Mouse (Mus musculus): ENCODE results near the gene Bbip1. TPM values are rescaled to one million over a fixed set of nuclear protein-coding genes. Genes with fewer than 3 reads are reported as not detected.
"Not testable (repeated sequence)": the region's sequence is repeated elsewhere in the genome, so short reads cannot be mapped to it uniquely, and the experiment has no call there.

The Bbip1 gene
- polyA plus RNA-seq, 1 experiment from 2014 or later, result 75.7 TPM

DNA sequence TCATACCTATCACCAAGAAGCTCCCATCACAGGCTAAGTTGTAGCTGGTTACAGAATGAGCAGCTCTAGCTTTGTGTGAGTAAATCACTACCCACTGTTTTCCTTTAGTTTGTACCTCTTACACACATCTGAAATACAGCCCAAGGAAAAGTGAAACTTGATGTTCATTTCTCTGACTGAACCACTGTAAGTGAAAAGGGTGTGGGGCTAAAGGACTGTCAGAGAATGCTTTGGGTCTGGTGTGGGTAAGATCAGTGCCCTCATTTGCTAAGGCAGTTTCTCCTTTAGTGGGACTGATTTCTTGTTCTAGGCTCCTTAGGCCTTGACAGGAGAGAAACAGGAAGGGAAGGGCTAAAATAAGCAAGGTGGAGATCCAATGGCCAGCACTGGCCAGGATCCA is 10.4 kb downstream of the Bbip1 start:
- ATAC-seq, result no peak
- TF ChIP-seq CTCF (IDR thresholded peaks at IDR 0.05; ENCODE audit: low read depth), result no peak
- no peak overlapping the region for H3K4me2 ChIP-seq (replicated peaks; ENCODE audit: low read depth)
- H3K36me3 ChIP-seq (ENCODE audit: control insufficient read depth, insufficient read depth), result peaks cover 29% of the 10 kb centered on the region; the same call in 1 of the 2 replicates
- H3K27me3 ChIP-seq (replicated peaks; ENCODE audit: control insufficient read depth, insufficient read depth, low read length), result no peaks in the 10 kb centered on the region
- H3K27ac ChIP-seq (ENCODE audit: low read depth, low read length), result no peak overlapping the region
- H3K4me1 ChIP-seq (replicated peaks; ENCODE audit: control insufficient read depth, insufficient read depth, low read length), result no peaks in the 10 kb centered on the region
- H3K4me3 ChIP-seq (ENCODE audit: low read depth, low read length), result no peak overlapping the region
- no peak overlapping the region for H3K9ac ChIP-seq (ENCODE audit: low read depth, low read length)
- no peaks in the 10 kb centered on the region for H3K9me3 ChIP-seq (ENCODE audit: control insufficient read depth)

DNA sequence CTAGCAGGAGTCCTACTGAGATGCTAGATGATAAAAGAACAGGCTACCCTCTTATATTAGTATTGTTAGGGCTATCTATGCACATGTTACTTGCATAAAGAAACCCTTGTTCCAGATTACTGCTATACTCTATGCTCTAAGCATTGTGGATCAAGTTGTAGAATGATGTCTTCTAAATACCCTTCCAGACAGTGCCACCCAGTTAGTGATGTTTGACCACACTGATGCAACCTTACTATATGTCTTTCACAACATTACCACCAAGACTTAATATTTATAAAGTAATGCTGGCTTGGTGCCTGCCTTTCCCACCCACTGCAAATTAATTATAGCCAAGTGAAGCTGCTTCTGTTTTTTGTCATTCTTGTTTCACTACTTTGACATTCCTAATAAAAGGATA is 11.4 kb downstream of the Bbip1 start:
- H3K4me1 ChIP-seq (replicated peaks; ENCODE audit: control insufficient read depth, insufficient read depth, low read length), result no peaks in the 10 kb centered on the region
- no peak overlapping the region for H3K4me2 ChIP-seq (replicated peaks; ENCODE audit: low read depth)
- ATAC-seq, result no peak
- H3K27me3 ChIP-seq (replicated peaks; ENCODE audit: control insufficient read depth, insufficient read depth, low read length), result no peaks in the 10 kb centered on the region
- H3K27ac ChIP-seq (ENCODE audit: low read depth, low read length), result no peak overlapping the region
- no peak for TF ChIP-seq CTCF (IDR thresholded peaks at IDR 0.05; ENCODE audit: low read depth)
- peaks cover 34% of the 10 kb centered on the region for H3K36me3 ChIP-seq (ENCODE audit: control insufficient read depth, insufficient read depth)
- no peak overlapping the region for H3K4me3 ChIP-seq (ENCODE audit: low read depth, low read length)
- no peak overlapping the region for H3K9ac ChIP-seq (ENCODE audit: low read depth, low read length)
- H3K9me3 ChIP-seq (ENCODE audit: control insufficient read depth), result no peaks in the 10 kb centered on the region

DNA sequence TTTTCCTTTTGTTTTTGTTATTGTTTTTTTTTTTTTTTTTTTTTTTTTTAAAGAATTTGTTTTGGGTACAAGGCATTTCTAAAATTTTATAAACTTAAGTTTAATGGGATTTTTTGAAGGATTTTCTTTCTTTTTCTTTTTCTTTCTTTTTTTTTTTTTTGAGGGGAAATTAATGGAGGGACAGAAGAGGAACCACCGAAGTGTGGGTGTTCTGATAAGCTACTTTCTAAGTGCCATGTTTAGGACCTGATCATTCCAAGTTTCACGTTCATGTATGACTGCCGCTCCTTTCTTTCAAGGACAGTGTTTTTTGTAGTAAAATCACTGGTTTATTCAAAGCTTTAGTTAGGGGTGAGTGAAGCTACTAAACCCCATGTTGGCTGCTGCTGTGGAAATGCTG is 15.2 kb downstream of the Bbip1 start:
- no peak for ATAC-seq

DNA sequence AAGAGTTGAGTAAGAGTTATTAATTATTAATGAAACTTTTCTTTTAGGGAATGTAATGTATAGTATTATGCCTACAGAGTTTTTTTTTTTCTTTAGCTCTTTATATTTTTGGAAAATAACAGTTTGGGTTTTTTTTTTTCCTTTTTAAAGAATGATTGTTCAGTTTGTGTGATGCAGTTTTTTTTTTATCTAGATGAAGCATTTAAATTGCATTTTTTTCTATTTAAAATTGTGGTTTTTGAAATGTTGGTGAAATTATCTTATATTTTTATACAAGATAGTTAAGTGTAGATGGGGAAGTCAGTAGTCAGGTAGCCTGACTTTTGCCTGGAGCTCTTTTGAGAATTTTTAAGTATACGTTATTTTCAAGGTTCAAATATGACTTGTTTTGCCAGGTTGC is 17.7 kb downstream of the Bbip1 start:
- peaks cover 62% of the 10 kb centered on the region for H3K36me3 ChIP-seq (ENCODE audit: control insufficient read depth, insufficient read depth)
- TF ChIP-seq CTCF (IDR thresholded peaks at IDR 0.05; ENCODE audit: low read depth), result no peak
- H3K9me3 ChIP-seq (ENCODE audit: control insufficient read depth), result no peaks in the 10 kb centered on the region
- no peaks in the 10 kb centered on the region for H3K27me3 ChIP-seq (replicated peaks; ENCODE audit: control insufficient read depth, insufficient read depth, low read length)
- no peaks in the 10 kb centered on the region for H3K4me1 ChIP-seq (replicated peaks; ENCODE audit: control insufficient read depth, insufficient read depth, low read length)
- no peak overlapping the region for H3K27ac ChIP-seq (ENCODE audit: low read depth, low read length)
- no peak overlapping the region for H3K4me2 ChIP-seq (replicated peaks; ENCODE audit: low read depth)
- 86% methylated on average over 1 of the region's 1 CpGs for WGBS
- ATAC-seq, result no peak
- no peak overlapping the region for H3K4me3 ChIP-seq (ENCODE audit: low read depth, low read length)
- no peak overlapping the region for H3K9ac ChIP-seq (ENCODE audit: low read depth, low read length)

More for the DNA sequence above, 15.2 kb downstream of the Bbip1 start:
- Histone ChIP-seq H3K36me3 (ENCODE audit: control insufficient read depth, insufficient read depth) (peaks cover 49% of the 10 kb centered on the region), H3K9ac (ENCODE audit: low read depth, low read length) (no peak overlapping the region), H3K9me3 (ENCODE audit: control insufficient read depth) (no peaks in the 10 kb centered on the region), H3K4me2 (replicated peaks; ENCODE audit: low read depth) (no peak overlapping the region), H3K4me1 (replicated peaks; ENCODE audit: control insufficient read depth, insufficient read depth, low read length) (no peaks in the 10 kb centered on the region), H3K4me3 (ENCODE audit: low read depth, low read length) (no peak overlapping the region), H3K27ac (ENCODE audit: low read depth, low read length) (no peak overlapping the region), H3K27me3 (replicated peaks; ENCODE audit: control insufficient read depth, insufficient read depth, low read length) (no peaks in the 10 kb centered on the region)
- WGBS, result 86% methylated on average over 3 of the region's 3 CpGs
- no peak for TF ChIP-seq CTCF (IDR thresholded peaks at IDR 0.05; ENCODE audit: low read depth)

DNA sequence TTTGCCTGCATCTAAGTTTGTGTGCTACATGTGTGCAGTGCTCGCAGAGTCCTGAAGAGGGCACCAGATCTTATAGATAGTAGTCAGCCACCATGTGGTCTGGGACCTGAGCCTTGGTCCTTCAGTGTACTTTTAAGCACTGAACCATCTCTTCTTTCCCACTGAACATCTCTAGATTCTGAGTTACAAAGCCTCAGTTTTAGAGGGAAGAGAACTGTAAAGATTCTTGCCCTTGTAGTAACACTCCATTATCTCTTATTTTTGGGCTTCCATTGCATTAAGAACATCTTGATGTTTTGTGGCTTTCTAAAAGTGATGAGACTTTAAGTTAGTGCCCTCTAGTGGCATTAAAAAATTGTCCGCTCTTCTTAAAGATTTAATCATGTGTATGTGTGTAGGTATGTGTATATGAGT is 19.1 kb downstream of the Bbip1 start:
- Histone ChIP-seq H3K27ac (ENCODE audit: low read depth, low read length) (no peak overlapping the region), H3K9me3 (ENCODE audit: control insufficient read depth) (no peaks in the 10 kb centered on the region), H3K4me1 (replicated peaks; ENCODE audit: control insufficient read depth, insufficient read depth, low read length) (no peaks in the 10 kb centered on the region), H3K4me3 (ENCODE audit: low read depth, low read length) (no peak overlapping the region), H3K4me2 (replicated peaks; ENCODE audit: low read depth) (no peak overlapping the region), H3K9ac (ENCODE audit: low read depth, low read length) (no peak overlapping the region), H3K27me3 (replicated peaks; ENCODE audit: control insufficient read depth, insufficient read depth, low read length) (no peaks in the 10 kb centered on the region), H3K36me3 (ENCODE audit: control insufficient read depth, insufficient read depth) (peaks cover 60% of the 10 kb centered on the region)
- peak; percentile 57 for TF ChIP-seq CTCF (IDR thresholded peaks at IDR 0.05; ENCODE audit: low read depth)
- 77% methylated on average over 2 of the region's 2 CpGs for WGBS
- ATAC-seq, result no peak

DNA sequence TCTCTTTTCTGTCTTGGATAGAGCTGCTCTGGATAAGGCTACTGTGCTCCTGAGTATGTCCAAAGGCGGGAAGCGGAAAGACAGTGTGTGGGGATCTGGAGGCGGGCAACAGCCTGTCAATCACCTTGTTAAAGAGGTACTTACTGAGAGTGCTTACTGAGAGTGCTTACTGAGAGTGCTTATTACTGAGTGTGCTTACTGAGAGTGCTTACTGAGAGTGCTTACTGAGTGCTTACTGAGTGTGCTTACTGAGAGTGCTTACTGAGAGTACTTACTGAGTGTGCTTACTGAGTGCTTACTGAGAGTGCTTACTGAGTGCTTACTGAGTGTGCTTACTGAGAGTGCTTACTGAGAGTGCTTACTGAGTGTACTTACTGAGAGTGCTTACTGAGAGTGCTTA is 22.4 kb downstream of the Bbip1 start:
- H3K4me2 ChIP-seq (replicated peaks; ENCODE audit: low read depth); H3K9ac ChIP-seq (ENCODE audit: low read depth, low read length); H3K9me3 ChIP-seq (ENCODE audit: control insufficient read depth); H3K4me3 ChIP-seq (ENCODE audit: low read depth, low read length); H3K27me3 ChIP-seq (replicated peaks; ENCODE audit: control insufficient read depth, insufficient read depth, low read length); H3K27ac ChIP-seq (ENCODE audit: low read depth, low read length); ATAC-seq; H3K4me1 ChIP-seq (replicated peaks; ENCODE audit: control insufficient read depth, insufficient read depth, low read length): not testable (repeated sequence)
- H3K36me3 ChIP-seq (ENCODE audit: control insufficient read depth, insufficient read depth), result peaks cover 58% of the 10 kb centered on the region
- 91% methylated on average over 3 of the region's 3 CpGs for WGBS

DNA sequence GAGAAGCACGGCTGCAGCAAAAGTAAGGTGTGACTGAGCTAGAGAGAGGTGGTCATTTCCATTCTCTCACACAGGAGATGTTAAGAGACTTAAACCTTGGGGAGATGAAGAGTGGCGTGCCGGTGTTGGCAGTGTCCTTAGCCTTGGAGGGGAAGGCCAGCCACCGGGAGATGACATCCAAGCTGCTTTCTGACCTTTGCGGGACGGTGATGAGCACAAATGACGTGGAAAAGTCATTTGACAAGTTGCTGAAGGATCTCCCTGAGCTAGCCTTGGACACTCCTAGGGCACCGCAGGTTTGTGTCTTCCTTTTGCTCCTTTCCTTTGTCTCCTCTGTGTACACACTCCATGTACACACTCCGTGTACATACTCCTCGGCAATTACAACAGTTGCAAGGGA is 24.9 kb downstream of the Bbip1 start:
- no peak for TF ChIP-seq CTCF (IDR thresholded peaks at IDR 0.05; ENCODE audit: low read depth)
- Histone ChIP-seq H3K27me3 (replicated peaks; ENCODE audit: control insufficient read depth, insufficient read depth, low read length) (no peaks in the 10 kb centered on the region), H3K4me1 (replicated peaks; ENCODE audit: control insufficient read depth, insufficient read depth, low read length) (no peaks in the 10 kb centered on the region), H3K4me3 (ENCODE audit: low read depth, low read length) (no peak overlapping the region), H3K9ac (ENCODE audit: low read depth, low read length) (no peak overlapping the region), H3K27ac (ENCODE audit: low read depth, low read length) (no peak overlapping the region), H3K9me3 (ENCODE audit: control insufficient read depth) (no peaks in the 10 kb centered on the region), H3K36me3 (ENCODE audit: control insufficient read depth, insufficient read depth) (peaks cover 67% of the 10 kb centered on the region), H3K4me2 (replicated peaks; ENCODE audit: low read depth) (no peak overlapping the region)
- 80% methylated on average over 10 of the region's 10 CpGs for WGBS
- no peak for ATAC-seq

All from intestine, postnatal 0 days (tissue).